Mouse (Mus musculus): ENCODE data around the gene Slc9a2. TPM values are rescaled to one million over a fixed set of nuclear protein-coding genes. Genes with fewer than 3 reads are reported as not detected.

Slc9a2 gene
- not detected in 2 replicates for polyA plus RNA-seq (2014; fragmentation: Nextera tagmentation; extraction: Ambion mirVana)

DNA sequence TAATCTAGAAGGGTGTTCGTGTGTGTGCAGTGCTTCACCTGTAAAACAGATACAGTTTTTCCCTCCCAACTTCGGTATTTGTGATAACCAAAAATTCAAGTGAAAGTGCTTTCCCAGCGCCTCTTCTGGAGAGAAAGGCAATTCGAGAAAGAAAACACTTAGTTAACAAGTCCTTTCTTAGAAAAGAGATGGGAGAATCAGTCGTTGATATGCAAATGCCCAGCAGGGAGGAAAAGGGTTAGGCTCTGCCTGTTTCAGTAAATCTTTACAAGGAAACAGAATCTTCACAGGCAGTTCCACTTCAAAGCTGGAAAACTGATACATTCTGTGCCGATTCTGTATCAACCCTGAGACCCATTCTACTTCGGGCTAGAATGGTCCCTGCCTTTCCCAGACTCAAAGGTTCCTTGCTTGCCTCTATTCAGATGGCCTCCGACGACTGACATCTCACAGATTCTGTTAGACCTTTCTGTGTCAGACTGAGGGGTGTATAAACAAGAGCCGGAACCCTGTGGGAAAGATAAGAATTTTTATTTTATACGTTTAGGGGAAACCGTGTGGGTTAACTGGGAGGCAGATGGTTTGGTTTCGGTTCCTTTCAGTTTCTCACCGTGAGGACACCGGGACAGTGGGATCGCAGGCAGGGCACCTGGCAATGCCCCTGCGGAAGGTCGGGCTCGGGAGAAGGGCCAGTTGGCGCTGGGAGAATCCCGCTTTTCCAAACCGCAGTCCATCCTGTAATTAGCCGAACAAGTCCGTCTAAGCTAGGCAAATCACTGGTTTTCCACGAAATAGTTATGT, at the start of gene Slc9a2:
TSS of gene Slc9a2 (plus strand) at position 508 of the 801 bp plus-strand sequence.
- Histone ChIP-seq H3K9me3 (ENCODE audit: control insufficient read depth, low read length) (no peaks in the 10 kb centered on the region), H3K9ac (ENCODE audit: low read length) (peak within 1 kb of the TSS; percentile 27; the same call in 1 of the 2 replicates), H3K27ac (ENCODE audit: low read depth, low read length) (no peak within 1 kb of the TSS), H3K36me3 (ENCODE audit: control insufficient read depth, insufficient read depth, low read length) (no peaks in the 10 kb centered on the region), H3K4me2 (ENCODE audit: low read depth) (peak within 1 kb of the TSS; percentile 97), H3K4me3 (ENCODE audit: low read depth, low read length) (peak within 1 kb of the TSS; percentile 52), H3K27me3 (ENCODE audit: control insufficient read depth, insufficient read depth, low read length) (peaks cover 38% of the 10 kb centered on the region), H3K4me1 (ENCODE audit: control insufficient read depth, insufficient read depth, low read length) (peaks cover 6% of the 10 kb centered on the region; the same call in 1 of the 2 replicates)
- DNase-seq (ENCODE audit: low spot score) = peak; percentile 20
- 2% methylated on average over 25 of the region's 25 CpGs for WGBS
- no peak for ATAC-seq (ENCODE audit: insufficient read depth, low FRiP score, low TSS enrichment)

DNA sequence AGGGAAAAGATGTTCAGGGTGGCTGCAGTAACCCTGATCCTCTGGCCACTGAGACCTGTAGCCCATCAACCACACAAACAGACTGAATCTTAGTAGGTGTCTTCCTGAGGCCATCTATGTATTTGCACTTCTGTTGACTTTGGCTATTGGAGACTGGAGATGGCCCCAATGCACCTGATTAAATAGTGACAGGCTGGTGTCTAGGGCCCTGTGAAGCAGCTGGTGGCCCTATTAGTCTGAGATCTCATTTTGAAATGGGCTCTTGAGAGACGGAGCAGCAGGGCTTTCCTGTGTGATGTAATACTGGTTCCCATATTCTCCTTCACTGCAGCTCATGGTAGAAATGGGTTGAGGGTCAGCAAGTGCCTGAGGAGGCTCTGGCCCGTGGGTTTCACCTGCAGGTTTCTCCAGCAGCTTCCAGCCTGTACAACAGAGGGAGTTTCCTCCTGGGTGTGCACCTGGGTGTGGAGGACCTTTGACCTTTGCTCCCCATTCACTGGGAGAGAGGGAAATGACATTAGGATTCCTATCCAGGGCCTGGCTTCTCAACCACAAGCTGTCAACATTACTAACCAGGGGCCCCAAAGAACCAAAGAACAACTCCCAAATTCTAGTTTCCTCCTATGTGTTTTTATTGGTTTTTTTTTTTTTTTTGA, 47.8 kb upstream of the Slc9a2 start:
- no peaks in the 10 kb centered on the region for H3K9me3 ChIP-seq (ENCODE audit: control insufficient read depth, low read length)
- no peak overlapping the region for H3K9ac ChIP-seq (ENCODE audit: low read length)
- DNase-seq (ENCODE audit: low spot score) (no peak), ATAC-seq (ENCODE audit: insufficient read depth, low FRiP score, low TSS enrichment) (no peak)
- no peaks in the 10 kb centered on the region for H3K36me3 ChIP-seq (ENCODE audit: control insufficient read depth, insufficient read depth, low read length)
- H3K4me1 ChIP-seq (ENCODE audit: control insufficient read depth, insufficient read depth, low read length) = no peaks in the 10 kb centered on the region; the same call in 1 of the 2 replicates
- no peak overlapping the region for H3K4me3 ChIP-seq (ENCODE audit: low read depth, low read length)
- no peak overlapping the region for H3K27ac ChIP-seq (ENCODE audit: low read depth, low read length)
- WGBS = 56% methylated on average over 2 of the region's 2 CpGs
- H3K4me2 ChIP-seq (ENCODE audit: low read depth) = no peak overlapping the region
- no peaks in the 10 kb centered on the region for H3K27me3 ChIP-seq (ENCODE audit: control insufficient read depth, insufficient read depth, low read length)

DNA sequence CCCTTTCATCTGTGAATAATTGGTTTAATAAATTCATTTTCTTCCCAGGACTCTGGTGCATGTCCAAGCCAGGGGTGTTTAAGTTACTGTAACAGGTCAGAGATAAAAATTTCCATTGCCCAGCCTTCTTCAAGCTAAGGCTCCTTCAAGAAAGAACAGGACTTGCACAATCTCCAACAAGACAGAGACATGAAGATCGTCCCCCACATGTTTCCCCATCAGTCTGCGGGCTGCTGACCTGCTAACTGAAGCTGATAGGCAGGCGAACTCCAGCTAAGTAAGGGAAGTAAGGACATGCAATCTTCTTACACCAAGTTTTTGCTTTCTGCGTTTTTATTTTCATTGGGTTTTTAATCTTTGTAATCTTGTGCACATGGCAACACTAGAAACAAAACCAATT, 45.8 kb upstream of the Slc9a2 start:
- ATAC-seq (ENCODE audit: insufficient read depth, low FRiP score, low TSS enrichment) = no peak
- no peak overlapping the region for H3K27ac ChIP-seq (ENCODE audit: low read depth, low read length)
- DNase-seq (ENCODE audit: low spot score) = no peak

DNA sequence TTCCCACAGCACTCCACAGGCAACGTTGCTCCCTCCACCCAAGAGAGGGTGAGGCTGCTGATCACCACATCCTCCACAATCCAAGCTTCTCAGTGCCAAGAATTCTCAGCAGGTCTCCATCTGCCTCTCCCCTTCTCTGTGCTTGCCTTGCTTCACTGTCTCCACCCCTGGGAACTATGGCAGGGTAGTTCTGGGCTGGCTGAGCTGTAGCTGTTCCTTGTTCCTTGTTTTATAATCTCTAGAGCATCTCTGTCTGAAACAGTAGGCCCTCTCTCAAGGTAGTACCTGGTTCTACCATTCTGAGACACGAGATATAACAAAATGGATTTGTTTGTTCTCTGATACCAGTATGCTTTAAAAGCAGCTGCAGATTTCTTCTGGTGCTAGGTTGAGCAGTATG, 32.1 kb upstream of the Slc9a2 start:
- Histone ChIP-seq H3K27me3 (ENCODE audit: control insufficient read depth, insufficient read depth, low read length) (no peaks in the 10 kb centered on the region), H3K4me1 (ENCODE audit: control insufficient read depth, insufficient read depth, low read length) (no peaks in the 10 kb centered on the region), H3K9me3 (ENCODE audit: control insufficient read depth, low read length) (no peaks in the 10 kb centered on the region), H3K27ac (ENCODE audit: low read depth, low read length) (no peak overlapping the region), H3K4me3 (ENCODE audit: low read depth, low read length) (no peak overlapping the region), H3K9ac (ENCODE audit: low read length) (no peak overlapping the region), H3K4me2 (ENCODE audit: low read depth) (no peak overlapping the region), H3K36me3 (ENCODE audit: control insufficient read depth, insufficient read depth, low read length) (no peaks in the 10 kb centered on the region)
- no peak for DNase-seq (ENCODE audit: low spot score)
- ATAC-seq (ENCODE audit: insufficient read depth, low FRiP score, low TSS enrichment) = no peak
- WGBS = 76% methylated on average over 2 of the region's 2 CpGs

More for the DNA sequence above, 45.8 kb upstream of the Slc9a2 start:
- WGBS = 83% methylated on average over 4 of the region's 4 CpGs
- Histone ChIP-seq H3K27me3 (ENCODE audit: control insufficient read depth, insufficient read depth, low read length) (no peaks in the 10 kb centered on the region), H3K9me3 (ENCODE audit: control insufficient read depth, low read length) (no peaks in the 10 kb centered on the region), H3K9ac (ENCODE audit: low read length) (no peak overlapping the region), H3K36me3 (ENCODE audit: control insufficient read depth, insufficient read depth, low read length) (no peaks in the 10 kb centered on the region), H3K4me1 (ENCODE audit: control insufficient read depth, insufficient read depth, low read length) (no peaks in the 10 kb centered on the region; the same call in 1 of the 2 replicates), H3K4me3 (ENCODE audit: low read depth, low read length) (no peak overlapping the region), H3K4me2 (ENCODE audit: low read depth) (no peak overlapping the region)

DNA sequence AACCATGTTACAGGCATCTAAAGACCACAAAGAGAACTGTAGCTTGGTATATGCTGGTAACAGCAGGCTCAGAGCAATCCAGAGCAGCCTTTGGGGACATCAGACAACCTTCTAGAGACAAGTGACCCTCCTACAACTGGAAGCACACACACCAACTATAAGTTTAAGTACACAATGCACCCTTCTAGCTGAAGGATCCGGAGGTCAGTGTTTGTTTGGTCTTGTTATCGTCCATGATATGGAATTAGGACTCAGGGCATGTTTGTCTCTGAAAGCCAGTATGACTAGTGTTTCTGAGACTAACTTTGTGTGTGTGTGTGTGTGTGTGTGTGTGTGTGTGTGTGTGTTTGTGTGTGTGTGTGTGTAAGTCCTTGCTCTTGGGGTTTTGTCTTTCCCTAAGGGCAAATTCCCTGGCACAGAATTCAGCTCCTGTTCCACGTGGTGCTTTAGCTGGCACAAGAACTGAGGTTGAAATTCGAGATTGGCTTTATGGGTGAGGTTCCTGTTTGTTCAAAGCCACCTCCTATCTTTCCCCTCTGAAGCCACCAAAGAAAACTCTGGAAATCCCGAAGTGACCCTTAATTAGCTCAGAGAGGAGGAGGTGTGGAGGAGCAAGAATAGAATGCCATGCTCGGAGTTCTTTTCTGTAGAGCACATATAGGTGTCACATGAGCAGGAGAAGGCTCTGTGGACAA, 29.4 kb upstream of the Slc9a2 start:
- no peak overlapping the region for H3K4me3 ChIP-seq (ENCODE audit: low read depth, low read length)
- H3K36me3 ChIP-seq (ENCODE audit: control insufficient read depth, insufficient read depth, low read length) = no peaks in the 10 kb centered on the region
- no peaks in the 10 kb centered on the region for H3K9me3 ChIP-seq (ENCODE audit: control insufficient read depth, low read length)
- DNase-seq (ENCODE audit: low spot score) = no peak
- H3K27me3 ChIP-seq (ENCODE audit: control insufficient read depth, insufficient read depth, low read length) = no peaks in the 10 kb centered on the region
- no peak overlapping the region for H3K4me2 ChIP-seq (ENCODE audit: low read depth)
- WGBS = 74% methylated on average over 6 of the region's 6 CpGs
- no peaks in the 10 kb centered on the region for H3K4me1 ChIP-seq (ENCODE audit: control insufficient read depth, insufficient read depth, low read length)
- H3K27ac ChIP-seq (ENCODE audit: low read depth, low read length) = no peak overlapping the region
- no peak overlapping the region for H3K9ac ChIP-seq (ENCODE audit: low read length)
- no peak for ATAC-seq (ENCODE audit: insufficient read depth, low FRiP score, low TSS enrichment)

DNA sequence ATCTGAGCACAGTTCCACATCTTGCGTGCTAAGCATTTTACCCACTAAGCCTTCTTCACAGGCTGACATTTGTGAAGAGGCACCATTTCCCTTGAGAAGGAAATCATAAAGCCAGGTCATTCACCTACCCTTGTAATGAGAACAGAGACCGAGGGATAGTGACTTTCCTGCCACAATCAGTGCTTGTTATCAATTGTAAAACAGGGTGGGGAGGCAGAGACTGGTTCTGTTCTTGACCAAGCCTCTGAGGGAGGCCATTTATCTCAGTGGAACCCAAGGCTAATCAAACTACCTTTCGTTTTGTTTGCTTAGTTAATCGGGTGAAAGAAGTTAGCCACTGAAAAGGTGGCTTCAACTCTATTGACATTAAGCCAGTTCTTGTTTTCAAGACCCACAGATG, 23.3 kb upstream of the Slc9a2 start:
- H3K4me1 ChIP-seq (ENCODE audit: control insufficient read depth, insufficient read depth, low read length) = no peaks in the 10 kb centered on the region
- H3K9me3 ChIP-seq (ENCODE audit: control insufficient read depth, low read length) = no peaks in the 10 kb centered on the region
- no peak for DNase-seq (ENCODE audit: low spot score)
- no peak overlapping the region for H3K9ac ChIP-seq (ENCODE audit: low read length)
- H3K27ac ChIP-seq (ENCODE audit: low read depth, low read length) = no peak overlapping the region
- ATAC-seq (ENCODE audit: insufficient read depth, low FRiP score, low TSS enrichment) = no peak
- no peak overlapping the region for H3K4me3 ChIP-seq (ENCODE audit: low read depth, low read length)
- no peaks in the 10 kb centered on the region for H3K36me3 ChIP-seq (ENCODE audit: control insufficient read depth, insufficient read depth, low read length)
- 88% methylated on average over 4 of the region's 4 CpGs for WGBS
- no peak overlapping the region for H3K4me2 ChIP-seq (ENCODE audit: low read depth)
- no peaks in the 10 kb centered on the region for H3K27me3 ChIP-seq (ENCODE audit: control insufficient read depth, insufficient read depth, low read length)

DNA sequence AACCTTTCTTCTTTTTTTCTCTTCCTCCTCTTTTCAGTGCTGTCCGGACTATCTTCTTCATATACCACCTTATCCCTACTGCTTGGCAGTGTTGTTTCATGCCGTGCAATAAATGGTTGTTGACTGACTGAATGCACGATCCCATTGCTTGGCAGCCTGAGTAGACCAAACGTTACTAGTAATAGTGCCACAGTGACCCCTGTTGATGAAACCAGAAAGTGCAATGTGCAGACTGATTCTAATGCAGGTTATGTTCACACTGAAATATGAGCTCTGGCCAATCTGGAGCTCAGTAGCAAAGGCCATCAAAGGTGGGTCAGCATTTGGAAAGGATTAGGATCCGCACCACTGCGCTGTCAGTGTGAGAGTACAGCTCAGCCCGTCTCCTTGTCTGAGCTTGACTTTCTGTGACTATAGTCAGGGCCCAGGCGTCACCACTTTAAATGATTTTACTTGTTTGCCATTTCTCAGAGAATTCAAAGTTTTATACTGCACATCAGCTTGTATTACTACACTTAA, 22.3 kb upstream of the Slc9a2 start:
- DNase-seq (ENCODE audit: low spot score) (peak; percentile 37), ATAC-seq (ENCODE audit: insufficient read depth, low FRiP score, low TSS enrichment) (no peak)
- H3K9me3 ChIP-seq (ENCODE audit: control insufficient read depth, low read length) = no peaks in the 10 kb centered on the region
- H3K27ac ChIP-seq (ENCODE audit: low read depth, low read length) = no peak overlapping the region
- 52% methylated on average over 8 of the region's 8 CpGs for WGBS
- no peak overlapping the region for H3K9ac ChIP-seq (ENCODE audit: low read length)
- H3K27me3 ChIP-seq (ENCODE audit: control insufficient read depth, insufficient read depth, low read length) = no peaks in the 10 kb centered on the region
- H3K36me3 ChIP-seq (ENCODE audit: control insufficient read depth, insufficient read depth, low read length) = no peaks in the 10 kb centered on the region
- H3K4me2 ChIP-seq (ENCODE audit: low read depth) = no peak overlapping the region
- H3K4me1 ChIP-seq (ENCODE audit: control insufficient read depth, insufficient read depth, low read length) = no peaks in the 10 kb centered on the region
- no peak overlapping the region for H3K4me3 ChIP-seq (ENCODE audit: low read depth, low read length)

DNA sequence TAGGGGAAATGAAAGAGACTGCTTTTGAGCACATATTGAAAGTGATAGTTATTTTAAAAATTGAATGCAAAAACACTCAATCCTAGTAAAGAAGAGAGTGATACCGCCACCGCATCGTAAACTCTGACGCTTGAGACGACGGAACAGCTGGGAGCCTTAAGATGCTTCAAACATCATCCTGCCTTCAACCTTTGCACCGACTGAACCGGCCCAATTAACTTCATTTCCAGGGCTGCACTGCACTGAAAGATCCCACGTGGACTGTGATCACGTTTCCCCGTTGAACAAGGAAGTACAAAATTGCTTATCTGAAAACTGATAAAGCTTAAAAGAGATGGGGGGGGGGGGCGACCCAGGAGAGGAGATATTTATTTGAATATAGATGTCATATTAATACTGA, 21.4 kb upstream of the Slc9a2 start:
- Histone ChIP-seq H3K9ac (ENCODE audit: low read length) (no peak overlapping the region), H3K27ac (ENCODE audit: low read depth, low read length) (no peak overlapping the region), H3K4me2 (ENCODE audit: low read depth) (no peak overlapping the region), H3K9me3 (ENCODE audit: control insufficient read depth, low read length) (no peaks in the 10 kb centered on the region), H3K36me3 (ENCODE audit: control insufficient read depth, insufficient read depth, low read length) (no peaks in the 10 kb centered on the region), H3K4me3 (ENCODE audit: low read depth, low read length) (no peak overlapping the region), H3K27me3 (ENCODE audit: control insufficient read depth, insufficient read depth, low read length) (no peaks in the 10 kb centered on the region), H3K4me1 (ENCODE audit: control insufficient read depth, insufficient read depth, low read length) (no peaks in the 10 kb centered on the region)
- no peak for ATAC-seq (ENCODE audit: insufficient read depth, low FRiP score, low TSS enrichment)
- WGBS = 72% methylated on average over 12 of the region's 12 CpGs
- DNase-seq (ENCODE audit: low spot score) = no peak

Measured in neural tube, embryonic 11.5 days (tissue).